Mouse (Mus musculus) myocyte (in vitro differentiated cells): Measurements from ENCODE around the gene Pom121. TPM values are rescaled to one million over a fixed set of nuclear protein-coding genes. Genes with fewer than 3 reads are reported as not detected.

Experiments
- H3K27me3 ChIP-seq: one replicate; pipeline ENCODE4 v1.6.1; 2011; ENCODE audit not compliant: control insufficient read depth, insufficient read depth, insufficient read length
- H3K36me3 ChIP-seq: one replicate; pipeline ENCODE4 v1.6.1; 2011; ENCODE audit not compliant: control insufficient read depth, insufficient read depth
- H3K4me2 ChIP-seq: one replicate; pipeline ENCODE4 v1.6.1; 2011; ENCODE audit warnings: low read depth, control low read depth
- H3K4me3 ChIP-seq: one replicate; pipeline ENCODE4 v1.5.1; 2011; ENCODE audit warnings: mild to moderate bottlenecking, control low read depth, moderate library complexity
- H3K79me2 ChIP-seq: one replicate; pipeline ENCODE4 v1.6.1; 2011; ENCODE audit not compliant: control insufficient read depth, insufficient read depth
- H3ac ChIP-seq: one replicate; pipeline ENCODE4 v1.6.1; 2011; ENCODE audit not compliant: control insufficient read depth, insufficient read length
- CEBPB ChIP-seq: IDR thresholded peaks from 2 replicates; pipeline ENCODE4 v1.6.1; 2011; ENCODE audit warnings: mild to moderate bottlenecking, moderate library complexity; ENCODE audit not compliant: poor library complexity, insufficient read depth, severe bottlenecking
- E2F4 ChIP-seq: IDR thresholded peaks from one replicate; pipeline ENCODE4 v1.6.1; 2011; ENCODE audit warnings: mild to moderate bottlenecking, control low read depth, moderate library complexity; ENCODE audit not compliant: insufficient read depth
- MAX ChIP-seq: IDR thresholded peaks from one replicate; pipeline ENCODE4 v1.6.1; 2011; ENCODE audit warnings: low read depth, mild to moderate bottlenecking, control low read depth
- MYOD1 ChIP-seq, 3 experiments: IDR thresholded peaks; one replicate each; pipeline ENCODE4 v1.6.1; 2011; ENCODE audit warnings: control low read depth in 2 of 3, low read depth in 2 of 3, mild to moderate bottlenecking in 2 of 3, moderate library complexity in 1 of 3; ENCODE audit not compliant: insufficient read length in 2 of 3, control insufficient read depth in 1 of 3
- MYOG ChIP-seq, 3 experiments: IDR thresholded peaks; one replicate each; pipeline ENCODE4 v1.6.1; 2011; ENCODE audit warnings: control low read depth in 2 of 3, low read depth in 2 of 3, mild to moderate bottlenecking in 2 of 3; ENCODE audit not compliant: insufficient read length in 2 of 3, control insufficient read depth in 1 of 3, insufficient read depth in 1 of 3
- POLR2A ChIP-seq: IDR thresholded peaks from one replicate; pipeline ENCODE4 v1.6.1; 2011; ENCODE audit warnings: low read depth, mild to moderate bottlenecking, control low read depth, moderate library complexity; ENCODE audit not compliant: insufficient read length
- POLR2AphosphoS2 ChIP-seq: IDR thresholded peaks from one replicate; pipeline ENCODE4 v1.6.1; 2011; ENCODE audit warnings: low read depth, control low read depth; ENCODE audit not compliant: insufficient read length
- REST ChIP-seq: IDR thresholded peaks from one replicate; pipeline ENCODE4 v1.6.1; 2011; ENCODE audit warnings: mild to moderate bottlenecking, control low read depth, moderate library complexity; ENCODE audit not compliant: insufficient read depth, insufficient read length
- SRF ChIP-seq: IDR thresholded peaks from one replicate; pipeline ENCODE4 v1.6.1; 2011; ENCODE audit warnings: low read depth; ENCODE audit not compliant: control insufficient read depth, insufficient read length
- TCF12 ChIP-seq: IDR thresholded peaks from one replicate; pipeline ENCODE4 v1.6.1; 2011; ENCODE audit warnings: mild to moderate bottlenecking, control low read depth; ENCODE audit not compliant: poor library complexity, insufficient read depth, severe bottlenecking
- TCF3 ChIP-seq: IDR thresholded peaks from one replicate; pipeline ENCODE4 v1.6.1; 2011; ENCODE audit warnings: low read depth, control low read depth; ENCODE audit not compliant: insufficient read length
- USF1 ChIP-seq: IDR thresholded peaks from one replicate; pipeline ENCODE4 v1.6.1; 2011; ENCODE audit warnings: low read depth, mild to moderate bottlenecking, control low read depth, moderate library complexity
- polyA plus RNA-seq: library from polyadenylated mRNA; unstranded; fragments of >200 nt; fragmentation: generic; extraction: Trizol; gene quantifications from one replicate; pipeline ENCODE4 v1.2.1, GENCODE M21; 2012; ENCODE audit warnings: missing spikeins

The Pom121 gene
- polyA plus RNA-seq, 1 experiment = 14.0 TPM

- no peak overlapping the region for H3K4me2 ChIP-seq
- H3K4me3 ChIP-seq = no peak overlapping the region
- TF ChIP-seq POLR2A (no peak), USF1 (no peak), MYOG (IDR thresholded peaks at IDR 0.05; ENCODE audit: control insufficient read depth in 1 of 3, insufficient read depth in 1 of 3, insufficient read length in 2 of 3, low read depth in 2 of 3) (no peak), MAX (no peak), TCF12 (no peak), SRF (no peak), E2F4 (no peak)
- H3K27me3 ChIP-seq = peaks cover 45% of the 10 kb centered on the region
- H3K79me2 ChIP-seq = no peaks in the 10 kb centered on the region
- no peak overlapping the region for H3ac ChIP-seq
- H3K36me3 ChIP-seq = no peaks in the 10 kb centered on the region
These were observed 40.8 kb downstream of the Pom121 start for GRCm38 (mm10) chr5:135353564-135353963.

GRCm38 (mm10) chr5:135352995-135353394 is 41.4 kb downstream of the Pom121 start, which contains the start of gene Trim50:
Gene Trim50, plus strand, starts transcription at chr5:135353295.
- no peaks in the 10 kb centered on the region for H3K36me3 ChIP-seq
- no peaks in the 10 kb centered on the region for H3K79me2 ChIP-seq
- H3ac ChIP-seq = no peak within 1 kb of the TSS
- no peak within 1 kb of the TSS for H3K4me2 ChIP-seq
- no peak for TF ChIP-seq MAX
- TF ChIP-seq MYOD1 (IDR thresholded peaks at IDR 0.05; ENCODE audit: control insufficient read depth in 1 of 3, insufficient read length in 2 of 3, low read depth in 2 of 3) = no peak
- TF ChIP-seq POLR2A = no peak
- TF ChIP-seq TCF12 = no peak
- TF ChIP-seq REST = no peak
- TF ChIP-seq POLR2AphosphoS2 = no peak
- TF ChIP-seq USF1 = no peak
- no peak for TF ChIP-seq MYOG (IDR thresholded peaks at IDR 0.05; ENCODE audit: control insufficient read depth in 1 of 3, insufficient read depth in 1 of 3, insufficient read length in 2 of 3, low read depth in 2 of 3)
- no peak for TF ChIP-seq SRF
- TF ChIP-seq CEBPB = no peak
- no peak for TF ChIP-seq TCF3
- no peak for TF ChIP-seq E2F4
- H3K27me3 ChIP-seq = peaks cover 45% of the 10 kb centered on the region
- H3K4me3 ChIP-seq = no peak within 1 kb of the TSS

GRCm38 (mm10) chr5:135351606-135352005 is 42.7 kb downstream of the Pom121 start:
- Histone ChIP-seq H3K36me3 (no peaks in the 10 kb centered on the region), H3K4me2 (no peak overlapping the region), H3K27me3 (peaks cover 58% of the 10 kb centered on the region), H3K4me3 (no peak overlapping the region), H3ac (no peak overlapping the region), H3K79me2 (no peaks in the 10 kb centered on the region)
- TF ChIP-seq MYOD1 (IDR thresholded peaks at IDR 0.05; ENCODE audit: control insufficient read depth in 1 of 3, insufficient read length in 2 of 3, low read depth in 2 of 3) (no peak), MYOG (IDR thresholded peaks at IDR 0.05; ENCODE audit: control insufficient read depth in 1 of 3, insufficient read depth in 1 of 3, insufficient read length in 2 of 3, low read depth in 2 of 3) (no peak), CEBPB (no peak), USF1 (no peak), POLR2A (no peak), TCF3 (no peak), REST (no peak), SRF (no peak)

GRCm38 (mm10) chr5:135349862-135350261 is 44.5 kb downstream of the Pom121 start, which contains the start of gene Fkbp6:
Gene Fkbp6, minus strand, starts transcription at chr5:135350044.
- no peaks in the 10 kb centered on the region for H3K36me3 ChIP-seq
- H3K4me3 ChIP-seq = no peak within 1 kb of the TSS
- H3K79me2 ChIP-seq = no peaks in the 10 kb centered on the region
- peaks cover 65% of the 10 kb centered on the region for H3K27me3 ChIP-seq
- TF ChIP-seq MYOD1 (IDR thresholded peaks at IDR 0.05; ENCODE audit: control insufficient read depth in 1 of 3, insufficient read length in 2 of 3, low read depth in 2 of 3) (no peak), USF1 (no peak), CEBPB (no peak), TCF3 (no peak), POLR2A (no peak), E2F4 (no peak), MAX (no peak), REST (no peak), MYOG (IDR thresholded peaks at IDR 0.05; ENCODE audit: control insufficient read depth in 1 of 3, insufficient read depth in 1 of 3, insufficient read length in 2 of 3, low read depth in 2 of 3) (no peak), POLR2AphosphoS2 (no peak), TCF12 (no peak), SRF (no peak)
- H3ac ChIP-seq = no peak within 1 kb of the TSS
- H3K4me2 ChIP-seq = no peak within 1 kb of the TSS

GRCm38 (mm10) chr5:135347511-135348011 is 46.8 kb downstream of the Pom121 start:
- Histone ChIP-seq H3K4me3 (no peak overlapping the region), H3ac (no peak overlapping the region), H3K36me3 (no peaks in the 10 kb centered on the region), H3K4me2 (no peak overlapping the region), H3K79me2 (no peaks in the 10 kb centered on the region), H3K27me3 (peaks cover 72% of the 10 kb centered on the region)
- TF ChIP-seq TCF12 (no peak), USF1 (no peak)
